Mouse (Mus musculus) lung, adult 18-20 months (tissue): Measurements from ENCODE around the gene Chpf.
A peak's percentile ranks its signal among the peaks of the same experiment; 100 is the strongest.

ENCODE experiments used
- DNase-seq, 2 experiments: peaks; one replicate each; pipeline ENCODE4 v3.0.0; 2022; ENCODE audit warnings: mixed read lengths in 2 of 2

The Chpf gene

GRCm38 (mm10) chr1:75478916-75479634 lies at the start of gene Chpf, which contains the start of gene Tmem198:
TSS of gene Chpf (minus strand) at chr1:75479307.
TSS of gene Tmem198 (plus strand) at chr1:75479532.
- peak; percentile 96 to 97 for DNase-seq

GRCm38 (mm10) chr1:75524679-75525078 lies 45.6 kb upstream of the Chpf start:
- no peak for DNase-seq

- peak; percentile 91 to 95 for DNase-seq
Observed at GRCm38 (mm10) chr1:75521321-75522031, 42.4 kb upstream of the Chpf start, which contains the start of gene Stk11ip. TSS of gene Stk11ip (plus strand) at chr1:75521529.

- no peak for DNase-seq
Observed at GRCm38 (mm10) chr1:75519576-75519975, 40.5 kb upstream of the Chpf start.

- DNase-seq: no peak
Observed at GRCm38 (mm10) chr1:75518427-75518826, 39.3 kb upstream of the Chpf start.

- DNase-seq: no peak
Observed at GRCm38 (mm10) chr1:75517984-75518383, 38.9 kb upstream of the Chpf start.

GRCm38 (mm10) chr1:75516703-75517380 lies 37.7 kb upstream of the Chpf start:
- DNase-seq: no peak

- DNase-seq: no peak
Observed at GRCm38 (mm10) chr1:75512550-75512949, 33.4 kb upstream of the Chpf start.

- no peak for DNase-seq
Observed at GRCm38 (mm10) chr1:75511437-75512210, 32.5 kb upstream of the Chpf start.

GRCm38 (mm10) chr1:75510154-75510553 lies 31.0 kb upstream of the Chpf start:
- no peak for DNase-seq

- DNase-seq: no peak
Observed at GRCm38 (mm10) chr1:75509586-75509985, 30.5 kb upstream of the Chpf start.

- DNase-seq: no peak
Observed at GRCm38 (mm10) chr1:75507006-75507405, 27.9 kb upstream of the Chpf start, which contains the start of gene Inha. TSS of gene Inha (plus strand) at chr1:75507077.

GRCm38 (mm10) chr1:75505956-75506831 lies 27.1 kb upstream of the Chpf start, which contains the start of gene Obsl1:
TSS of gene Obsl1 (minus strand) at chr1:75506452.
- DNase-seq: peak in 1 of 2 experiments; percentile 41

GRCm38 (mm10) chr1:75505159-75505955 lies 26.2 kb upstream of the Chpf start:
- peak; percentile 35 to 54 for DNase-seq

GRCm38 (mm10) chr1:75504256-75505045 lies 25.3 kb upstream of the Chpf start:
- no peak for DNase-seq

- no peak for DNase-seq
Observed at GRCm38 (mm10) chr1:75503651-75503980, 24.5 kb upstream of the Chpf start.

- DNase-seq: no peak
Observed at GRCm38 (mm10) chr1:75502945-75503650, 24.0 kb upstream of the Chpf start.

- no peak for DNase-seq
Observed at GRCm38 (mm10) chr1:75501905-75502304, 22.8 kb upstream of the Chpf start.

- no peak for DNase-seq
Observed at GRCm38 (mm10) chr1:75499441-75499840, 20.3 kb upstream of the Chpf start.
